Mouse (Mus musculus) kidney, adult 11 months (tissue): Measurements from ENCODE around the gene Gm6217.
"Not testable (repeated sequence)": the region's sequence is repeated elsewhere in the genome, so short reads cannot be mapped to it uniquely, and the experiment has no call there.

Source experiments
- DNase-seq: peaks from one replicate; pipeline ENCODE4 v3.0.0; 2022

Gm6217 gene

GRCm38 (mm10) chr1:82931326-82931725 is at the start of gene Gm6217:
Gm6217 (minus strand) TSS chr1:82931399.
- DNase-seq, result not testable (repeated sequence)

- no peak for DNase-seq
Measured at GRCm38 (mm10) chr1:82977840-82978239, 46.6 kb upstream of the Gm6217 start.

- DNase-seq, result no peak
Measured at GRCm38 (mm10) chr1:82975750-82976149, 44.6 kb upstream of the Gm6217 start.

GRCm38 (mm10) chr1:82974342-82974741 is 43.1 kb upstream of the Gm6217 start:
- DNase-seq, result no peak

GRCm38 (mm10) chr1:82973901-82974300 is 42.7 kb upstream of the Gm6217 start:
- no peak for DNase-seq

GRCm38 (mm10) chr1:82973244-82973643 is 42.0 kb upstream of the Gm6217 start:
- DNase-seq, result no peak

- no peak for DNase-seq
Measured at GRCm38 (mm10) chr1:82972046-82972445, 40.8 kb upstream of the Gm6217 start.

GRCm38 (mm10) chr1:82966413-82966812 is 35.2 kb upstream of the Gm6217 start:
- no peak for DNase-seq

GRCm38 (mm10) chr1:82959870-82960385 is 28.7 kb upstream of the Gm6217 start, which contains the start of gene Gm47955:
Gm47955 (plus strand) TSS chr1:82960286.
- no peak for DNase-seq

GRCm38 (mm10) chr1:82955913-82956312 is 24.7 kb upstream of the Gm6217 start, which contains the start of gene Gm7544:
Gm7544 (minus strand) TSS chr1:82956013.
- not testable (repeated sequence) for DNase-seq

- DNase-seq, result no peak
Measured at GRCm38 (mm10) chr1:82948601-82949000, 17.4 kb upstream of the Gm6217 start.

GRCm38 (mm10) chr1:82946029-82946428 is 14.8 kb upstream of the Gm6217 start:
- not testable (repeated sequence) for DNase-seq

GRCm38 (mm10) chr1:82943295-82943694 is 12.1 kb upstream of the Gm6217 start, which contains the start of gene A030003K21Rik:
A030003K21Rik (minus strand) TSS chr1:82943388.
- DNase-seq, result not testable (repeated sequence)

GRCm38 (mm10) chr1:82942505-82942904 is 11.3 kb upstream of the Gm6217 start:
- DNase-seq, result not testable (repeated sequence)

GRCm38 (mm10) chr1:82938666-82939065 is 7.5 kb upstream of the Gm6217 start:
- DNase-seq, result peak; percentile 66

- not testable (repeated sequence) for DNase-seq
Measured at GRCm38 (mm10) chr1:82930558-82930957, 641 bp downstream of the Gm6217 start.

GRCm38 (mm10) chr1:82924650-82925049 is 6.5 kb downstream of the Gm6217 start, which contains the start of gene A030014E15Rik:
A030014E15Rik (plus strand) TSS chr1:82924917.
- no peak for DNase-seq

- DNase-seq, result not testable (repeated sequence)
Measured at GRCm38 (mm10) chr1:82913434-82913833, 17.8 kb downstream of the Gm6217 start.

GRCm38 (mm10) chr1:82913025-82913424 is 18.2 kb downstream of the Gm6217 start, which contains the start of gene A030005L19Rik:
A030005L19Rik (plus strand) TSS chr1:82913325.
- DNase-seq, result no peak

GRCm38 (mm10) chr1:82905886-82906285 is 25.3 kb downstream of the Gm6217 start:
- no peak for DNase-seq

- peak; percentile 22 for DNase-seq
Measured at GRCm38 (mm10) chr1:82901201-82901600, 30.0 kb downstream of the Gm6217 start.

- no peak for DNase-seq
Measured at GRCm38 (mm10) chr1:82900567-82900966, 30.6 kb downstream of the Gm6217 start.

GRCm38 (mm10) chr1:82893269-82893668 is 37.9 kb downstream of the Gm6217 start:
- no peak for DNase-seq
